Mouse (Mus musculus) neural tube, embryonic 14.5 days (tissue): Measurements from ENCODE around the gene Shank1. TPM values are rescaled to one million over a fixed set of nuclear protein-coding genes. Genes with fewer than 3 reads are reported as not detected.

Experiments used
- ATAC-seq: fragments of 200-750 bp; cut with Nextera tagmentation; 2 replicates; pipeline ENCODE4 v1.8.0; 2017; ENCODE audit warnings: low read depth, mild to moderate bottlenecking, moderate TSS enrichment, moderate library complexity
- H3K27ac ChIP-seq: fragments of 300-500 bp; sonication (generic); 2 replicates; pipeline ENCODE4 v1.5.1; 2014; ENCODE audit warnings: low read depth, mild to moderate bottlenecking, control low read depth, low read length, moderate library complexity, mixed read lengths
- H3K27me3 ChIP-seq: fragments of 300-500 bp; sonication (generic); 2 replicates; pipeline ENCODE4 v1.6.1; 2014; ENCODE audit warnings: low read length; ENCODE audit not compliant: control insufficient read depth, insufficient read depth
- H3K36me3 ChIP-seq: fragments of 300-500 bp; sonication (generic); 2 replicates; pipeline ENCODE4 v1.6.1; 2014; ENCODE audit warnings: low read length, mixed read lengths; ENCODE audit not compliant: control insufficient read depth, insufficient read depth
- H3K4me1 ChIP-seq: fragments of 300-500 bp; sonication (generic); 2 replicates; pipeline ENCODE4 v1.6.1; 2014; ENCODE audit warnings: low read length; ENCODE audit not compliant: control insufficient read depth, insufficient read depth
- H3K4me2 ChIP-seq: fragments of 300-500 bp; sonication (generic); 2 replicates; pipeline ENCODE4 v1.6.1; 2014; ENCODE audit warnings: mild to moderate bottlenecking, low read depth, low read length, control low read depth
- H3K4me3 ChIP-seq: fragments of 300-500 bp; sonication (generic); 2 replicates; pipeline ENCODE4 v1.5.1; 2014; ENCODE audit warnings: low read depth, low read length, control low read depth, mixed read lengths
- H3K9ac ChIP-seq: fragments of 300-500 bp; sonication (generic); replicated peaks from 2 replicates; pipeline ENCODE4 v1.6.1; 2014; ENCODE audit warnings: low read depth, mild to moderate bottlenecking, control low read depth, low read length, mixed read lengths
- H3K9me3 ChIP-seq: fragments of 300-500 bp; sonication (generic); 2 replicates; pipeline ENCODE4 v1.6.1; 2016; ENCODE audit warnings: low read length; ENCODE audit not compliant: control insufficient read depth
- WGBS: fragments of 180-500 bp; shearing (Covaris S2); extraction: QIAGEN DNeasy Blood & Tissue Kit; methylation state at CpG from one replicate; pipeline ENCODE4 v1.1.7; 2014; 5-methylcytosine and 5-hydroxymethylcytosine counted together
- polyA plus RNA-seq: library from polyadenylated mRNA; unstranded; fragments of >200 nt; fragmentation: Nextera tagmentation; extraction: Ambion mirVana; gene quantifications from 2 replicates; pipeline ENCODE4 v1.2.1, GENCODE M21; 2014

Gene Shank1
- polyA plus RNA-seq, 1 experiment from 2014 or later = 62.7 TPM

- no peak for ATAC-seq
- 35% methylated on average over 11 of the region's 11 CpGs for WGBS
Observed at GRCm38 (mm10) chr7:44274096-44274495, 36.0 kb upstream of the Shank1 start.

DNA sequence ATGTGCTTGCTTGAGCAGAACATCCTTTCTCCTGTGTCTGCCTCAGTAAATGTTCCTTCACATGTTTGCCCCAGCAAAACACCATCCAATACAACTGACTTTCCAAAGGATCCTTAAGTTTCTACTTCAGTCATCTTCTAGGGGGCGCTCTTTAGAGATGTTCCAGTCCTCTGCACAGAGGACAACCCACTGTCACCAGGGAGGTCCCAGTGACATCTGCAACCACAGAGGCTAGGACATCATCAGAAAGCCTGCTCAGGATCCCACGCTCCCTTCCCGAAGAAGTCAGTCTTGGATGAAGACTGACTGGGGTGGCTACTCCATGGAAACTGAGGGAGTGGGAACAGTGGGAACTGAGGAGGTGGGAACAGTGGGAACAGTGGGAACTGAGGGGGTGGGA lies 34.5 kb upstream of the Shank1 start:
- Histone ChIP-seq H3K4me2 (no peak overlapping the region), H3K4me3 (no peak overlapping the region), H3K9me3 (no peaks in the 10 kb centered on the region), H3K9ac (no peak overlapping the region), H3K27ac (no peak overlapping the region), H3K36me3 (no peaks in the 10 kb centered on the region), H3K27me3 (no peaks in the 10 kb centered on the region), H3K4me1 (no peaks in the 10 kb centered on the region)
- 82% methylated on average over 3 of the region's 3 CpGs for WGBS
- ATAC-seq = no peak

More at GRCm38 (mm10) chr7:44274096-44274495, 36.0 kb upstream of the Shank1 start:
- Histone ChIP-seq H3K4me2 (no peak overlapping the region), H3K36me3 (no peaks in the 10 kb centered on the region), H3K4me1 (no peaks in the 10 kb centered on the region), H3K4me3 (no peak overlapping the region), H3K27me3 (no peaks in the 10 kb centered on the region), H3K27ac (no peak overlapping the region), H3K9me3 (no peaks in the 10 kb centered on the region), H3K9ac (no peak overlapping the region)

DNA sequence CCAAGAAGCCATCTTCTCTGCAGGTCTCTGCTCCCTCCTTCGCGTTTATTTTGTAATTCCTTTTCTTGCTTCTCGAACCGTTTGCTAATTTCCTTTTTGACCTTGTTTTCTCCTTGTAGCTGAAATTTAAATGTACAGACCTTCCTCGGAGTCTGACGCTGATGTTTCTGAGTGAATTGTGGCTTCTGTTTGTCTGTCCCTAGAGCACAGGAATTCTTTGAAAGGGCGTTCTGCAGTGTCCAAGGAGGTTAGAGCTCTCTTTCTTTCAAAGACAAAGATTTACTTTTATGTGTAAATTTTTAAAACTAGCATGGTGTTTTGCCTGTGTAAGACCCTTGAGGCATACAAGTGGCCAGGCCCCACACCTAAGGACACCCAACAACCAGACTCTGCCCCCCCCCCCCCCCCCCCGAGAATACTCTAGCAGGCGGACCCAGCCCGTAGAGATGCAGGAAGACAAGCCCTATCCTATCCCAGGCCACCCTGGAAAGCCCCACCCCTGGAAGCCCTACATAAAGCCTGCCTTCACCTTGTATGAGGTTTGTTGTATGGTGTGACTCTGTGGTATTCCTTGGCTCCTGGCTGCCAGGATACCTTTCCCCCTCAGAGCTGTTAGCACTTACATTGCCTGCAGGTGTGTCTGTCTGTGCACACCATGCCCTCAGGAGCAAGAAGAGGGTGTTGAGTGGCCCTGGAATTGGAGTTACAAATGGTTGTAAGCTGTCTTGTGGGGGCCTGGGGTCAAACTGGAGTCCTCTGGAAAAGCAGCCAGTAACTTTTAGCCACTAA lies 33.4 kb upstream of the Shank1 start:
- 65% methylated on average over 9 of the region's 10 CpGs for WGBS
- ATAC-seq = no peak
- Histone ChIP-seq H3K4me3 (no peak overlapping the region), H3K27ac (no peak overlapping the region), H3K4me2 (no peak overlapping the region), H3K9ac (no peak overlapping the region), H3K27me3 (no peaks in the 10 kb centered on the region), H3K36me3 (no peaks in the 10 kb centered on the region), H3K4me1 (no peaks in the 10 kb centered on the region), H3K9me3 (no peaks in the 10 kb centered on the region)

DNA sequence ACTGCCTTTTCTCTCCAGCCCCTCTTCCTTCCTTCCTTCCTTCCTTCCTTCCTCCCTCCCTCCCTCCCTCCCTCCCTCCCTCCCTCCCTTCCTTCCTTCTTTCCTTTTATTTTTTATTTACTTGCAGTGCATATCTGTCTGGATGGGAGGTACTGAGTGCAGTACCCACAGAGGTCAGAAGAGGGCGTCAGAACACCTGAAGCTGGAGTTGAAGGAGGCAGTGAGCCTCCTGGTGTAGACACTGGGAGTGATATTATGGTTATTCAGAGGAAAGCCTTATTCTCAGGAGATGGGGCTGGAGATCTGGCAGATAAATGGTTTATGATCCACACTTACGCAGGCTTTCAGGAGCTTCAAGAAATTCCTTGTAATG lies 32.8 kb upstream of the Shank1 start:
- Histone ChIP-seq H3K9me3 (no peaks in the 10 kb centered on the region), H3K36me3 (no peaks in the 10 kb centered on the region), H3K4me1 (no peaks in the 10 kb centered on the region), H3K27ac (no peak overlapping the region), H3K4me3 (no peak overlapping the region), H3K9ac (no peak overlapping the region), H3K27me3 (no peaks in the 10 kb centered on the region), H3K4me2 (no peak overlapping the region)
- ATAC-seq = no peak
- WGBS = 41% methylated on average over 2 of the region's 2 CpGs

GRCm38 (mm10) chr7:44280959-44281358 lies 29.1 kb upstream of the Shank1 start:
- no peaks in the 10 kb centered on the region for H3K27me3 ChIP-seq
- H3K4me3 ChIP-seq = no peak overlapping the region
- no peaks in the 10 kb centered on the region for H3K9me3 ChIP-seq
- H3K36me3 ChIP-seq = no peaks in the 10 kb centered on the region
- no peak for ATAC-seq
- no peak overlapping the region for H3K4me2 ChIP-seq
- H3K9ac ChIP-seq = no peak overlapping the region
- WGBS = 79% methylated on average over 1 of the region's 1 CpGs
- H3K4me1 ChIP-seq = no peaks in the 10 kb centered on the region
- H3K27ac ChIP-seq = no peak overlapping the region

- Histone ChIP-seq H3K4me3 (no peak overlapping the region), H3K27ac (no peak overlapping the region), H3K9me3 (no peaks in the 10 kb centered on the region), H3K27me3 (no peaks in the 10 kb centered on the region), H3K4me2 (no peak overlapping the region), H3K36me3 (no peaks in the 10 kb centered on the region), H3K9ac (no peak overlapping the region), H3K4me1 (no peaks in the 10 kb centered on the region)
- ATAC-seq = no peak
- WGBS = 64% methylated on average over 7 of the region's 7 CpGs
Observed at GRCm38 (mm10) chr7:44281586-44281985, 28.5 kb upstream of the Shank1 start.

- 78% methylated on average over 7 of the region's 7 CpGs for whole genome bisulfite sequencing
- no peaks in the 10 kb centered on the region for H3K4me1 ChIP-seq
- no peaks in the 10 kb centered on the region for H3K36me3 ChIP-seq
- H3K27ac ChIP-seq = no peak overlapping the region
- H3K27me3 ChIP-seq = no peaks in the 10 kb centered on the region
- no peak overlapping the region for H3K9ac ChIP-seq
- no peak overlapping the region for H3K4me2 ChIP-seq
- no peaks in the 10 kb centered on the region for H3K9me3 ChIP-seq
- no peak overlapping the region for H3K4me3 ChIP-seq
- ATAC-seq = no peak
Observed at GRCm38 (mm10) chr7:44287760-44288159, 22.3 kb upstream of the Shank1 start.

GRCm38 (mm10) chr7:44290986-44291385 lies 19.1 kb upstream of the Shank1 start:
- H3K27me3 ChIP-seq = no peaks in the 10 kb centered on the region
- no peak overlapping the region for H3K4me2 ChIP-seq
- H3K4me1 ChIP-seq = no peaks in the 10 kb centered on the region
- no peaks in the 10 kb centered on the region for H3K36me3 ChIP-seq
- no peak overlapping the region for H3K9ac ChIP-seq
- H3K27ac ChIP-seq = no peak overlapping the region
- H3K4me3 ChIP-seq = no peak overlapping the region
- no peak for ATAC-seq
- no peaks in the 10 kb centered on the region for H3K9me3 ChIP-seq
- WGBS = 77% methylated on average over 4 of the region's 4 CpGs

GRCm38 (mm10) chr7:44291418-44291817 lies 18.6 kb upstream of the Shank1 start:
- Histone ChIP-seq H3K9me3 (no peaks in the 10 kb centered on the region), H3K9ac (no peak overlapping the region), H3K36me3 (no peaks in the 10 kb centered on the region), H3K4me3 (no peak overlapping the region), H3K27me3 (no peaks in the 10 kb centered on the region), H3K27ac (no peak overlapping the region), H3K4me2 (no peak overlapping the region), H3K4me1 (no peaks in the 10 kb centered on the region)
- 56% methylated on average over 4 of the region's 4 CpGs for WGBS
- ATAC-seq = no peak
